Mouse (Mus musculus): ENCODE measurements at regions not wholly inside any gene's neighbourhood (a gene's known extent, or its start where the extent isn't known, plus 50 kb on each side); places are given as distances from the start of the nearest gene placed in this dataset.

- Histone ChIP-seq H3K4me1 (replicated peaks) (no peaks in the 10 kb centered on the region), H3K9me3 (no peaks in the 10 kb centered on the region), H3K4me2 (replicated peaks) (no peak overlapping the region), H3K36me3 (no peaks in the 10 kb centered on the region), H3K27ac (no peak overlapping the region), H3K27me3 (no peaks in the 10 kb centered on the region), H3K9ac (replicated peaks) (no peak overlapping the region), H3K4me3 (replicated peaks) (no peak overlapping the region)
- WGBS, result 74% methylated on average over 3 of the region's 3 CpGs
- no peak for ATAC-seq
Observed at GRCm38 (mm10) chr13:113500373-113500990, 117.9 kb downstream of the Snx18 start.

GRCm38 (mm10) chr13:113499079-113499710 lies 119.2 kb downstream of the Snx18 start:
- WGBS, result 90% methylated on average over 6 of the region's 6 CpGs
- H3K4me1 ChIP-seq (replicated peaks), result no peaks in the 10 kb centered on the region
- no peaks in the 10 kb centered on the region for H3K9me3 ChIP-seq
- no peak overlapping the region for H3K4me2 ChIP-seq (replicated peaks)
- no peak overlapping the region for H3K9ac ChIP-seq (replicated peaks)
- no peaks in the 10 kb centered on the region for H3K36me3 ChIP-seq
- no peaks in the 10 kb centered on the region for H3K27me3 ChIP-seq
- no peak overlapping the region for H3K4me3 ChIP-seq (replicated peaks)
- no peak for ATAC-seq
- H3K27ac ChIP-seq, result no peak overlapping the region

- H3K9me3 ChIP-seq, result no peaks in the 10 kb centered on the region
- no peaks in the 10 kb centered on the region for H3K36me3 ChIP-seq
- no peak overlapping the region for H3K27ac ChIP-seq
- H3K9ac ChIP-seq (replicated peaks), result no peak overlapping the region
- H3K27me3 ChIP-seq, result no peaks in the 10 kb centered on the region
- no peak overlapping the region for H3K4me3 ChIP-seq (replicated peaks)
- no peak overlapping the region for H3K4me2 ChIP-seq (replicated peaks)
- no peak for ATAC-seq
- no peaks in the 10 kb centered on the region for H3K4me1 ChIP-seq (replicated peaks)
- WGBS, result 64% methylated on average over 5 of the region's 5 CpGs
Observed at GRCm38 (mm10) chr13:113495595-113496285, 122.6 kb downstream of the Snx18 start.

- no peaks in the 10 kb centered on the region for H3K27me3 ChIP-seq
- 91% methylated on average over 3 of the region's 3 CpGs for WGBS
- H3K36me3 ChIP-seq, result no peaks in the 10 kb centered on the region
- no peak overlapping the region for H3K4me3 ChIP-seq (replicated peaks)
- no peaks in the 10 kb centered on the region for H3K9me3 ChIP-seq
- no peaks in the 10 kb centered on the region for H3K4me1 ChIP-seq (replicated peaks)
- no peak overlapping the region for H3K27ac ChIP-seq
- H3K4me2 ChIP-seq (replicated peaks), result no peak overlapping the region
- ATAC-seq, result no peak
- H3K9ac ChIP-seq (replicated peaks), result no peak overlapping the region
Observed at GRCm38 (mm10) chr13:113495136-113495535, 123.2 kb downstream of the Snx18 start.

- no peak overlapping the region for H3K4me3 ChIP-seq (replicated peaks)
- 88% methylated on average over 5 of the region's 5 CpGs for WGBS
- no peak overlapping the region for H3K9ac ChIP-seq (replicated peaks)
- H3K9me3 ChIP-seq, result no peaks in the 10 kb centered on the region
- H3K27ac ChIP-seq, result no peak overlapping the region
- no peaks in the 10 kb centered on the region for H3K27me3 ChIP-seq
- ATAC-seq, result no peak
- no peaks in the 10 kb centered on the region for H3K4me1 ChIP-seq (replicated peaks)
- H3K36me3 ChIP-seq, result no peaks in the 10 kb centered on the region
- H3K4me2 ChIP-seq (replicated peaks), result no peak overlapping the region
Observed at GRCm38 (mm10) chr13:113494688-113495087, 123.7 kb downstream of the Snx18 start.

GRCm38 (mm10) chr13:113489951-113490822 lies 128.2 kb downstream of the Snx18 start:
- WGBS, result 91% methylated on average over 6 of the region's 6 CpGs
- H3K27me3 ChIP-seq, result no peaks in the 10 kb centered on the region
- no peaks in the 10 kb centered on the region for H3K4me1 ChIP-seq (replicated peaks)
- H3K4me2 ChIP-seq (replicated peaks), result no peak overlapping the region
- no peak overlapping the region for H3K4me3 ChIP-seq (replicated peaks)
- H3K9ac ChIP-seq (replicated peaks), result no peak overlapping the region
- no peaks in the 10 kb centered on the region for H3K36me3 ChIP-seq
- ATAC-seq, result no peak
- no peak overlapping the region for H3K27ac ChIP-seq
- peaks cover 3% of the 10 kb centered on the region; the same call in 1 of the 2 replicates for H3K9me3 ChIP-seq

GRCm38 (mm10) chr13:113486368-113486955 lies 131.9 kb downstream of the Snx18 start:
- no peaks in the 10 kb centered on the region for H3K36me3 ChIP-seq
- peaks cover 3% of the 10 kb centered on the region; the same call in 1 of the 2 replicates for H3K9me3 ChIP-seq
- no peak for ATAC-seq
- no peak overlapping the region for H3K9ac ChIP-seq (replicated peaks)
- H3K4me1 ChIP-seq (replicated peaks), result no peaks in the 10 kb centered on the region
- H3K27me3 ChIP-seq, result no peaks in the 10 kb centered on the region
- H3K4me2 ChIP-seq (replicated peaks), result no peak overlapping the region
- WGBS, result 78% methylated on average over 6 of the region's 6 CpGs
- H3K4me3 ChIP-seq (replicated peaks), result no peak overlapping the region
- H3K27ac ChIP-seq, result no peak overlapping the region

- Histone ChIP-seq H3K27me3 (no peaks in the 10 kb centered on the region), H3K4me2 (replicated peaks) (no peak overlapping the region), H3K9me3 (peaks cover 3% of the 10 kb centered on the region; the same call in 1 of the 2 replicates), H3K36me3 (no peaks in the 10 kb centered on the region), H3K27ac (no peak overlapping the region), H3K4me3 (replicated peaks) (no peak overlapping the region), H3K4me1 (replicated peaks) (no peaks in the 10 kb centered on the region), H3K9ac (replicated peaks) (no peak overlapping the region)
- ATAC-seq, result no peak
- 89% methylated on average over 7 of the region's 7 CpGs for WGBS
Observed at GRCm38 (mm10) chr13:113485511-113485910, 132.9 kb downstream of the Snx18 start.

- H3K9ac ChIP-seq (replicated peaks), result no peak overlapping the region
- H3K4me3 ChIP-seq (replicated peaks), result no peak overlapping the region
- H3K27ac ChIP-seq, result no peak overlapping the region
- no peaks in the 10 kb centered on the region for H3K27me3 ChIP-seq
- no peak for ATAC-seq
- 81% methylated on average over 10 of the region's 10 CpGs for WGBS
- no peaks in the 10 kb centered on the region for H3K36me3 ChIP-seq
- peaks cover 3% of the 10 kb centered on the region; the same call in 1 of the 2 replicates for H3K9me3 ChIP-seq
- H3K4me2 ChIP-seq (replicated peaks), result no peak overlapping the region
- no peaks in the 10 kb centered on the region for H3K4me1 ChIP-seq (replicated peaks)
Observed at GRCm38 (mm10) chr13:113484159-113484762, 134.1 kb downstream of the Snx18 start.

GRCm38 (mm10) chr13:113482911-113483310 lies 135.5 kb downstream of the Snx18 start:
- Histone ChIP-seq H3K4me3 (replicated peaks) (no peak overlapping the region), H3K36me3 (no peaks in the 10 kb centered on the region), H3K4me1 (replicated peaks) (no peaks in the 10 kb centered on the region), H3K9ac (replicated peaks) (no peak overlapping the region), H3K9me3 (no peaks in the 10 kb centered on the region), H3K4me2 (replicated peaks) (no peak overlapping the region), H3K27ac (no peak overlapping the region), H3K27me3 (no peaks in the 10 kb centered on the region)
- 84% methylated on average over 1 of the region's 1 CpGs for WGBS
- ATAC-seq, result no peak

- Histone ChIP-seq H3K4me2 (replicated peaks) (no peak overlapping the region), H3K4me3 (replicated peaks) (no peak overlapping the region), H3K4me1 (replicated peaks) (no peaks in the 10 kb centered on the region), H3K36me3 (no peaks in the 10 kb centered on the region), H3K9me3 (no peaks in the 10 kb centered on the region), H3K27ac (no peak overlapping the region), H3K9ac (replicated peaks) (no peak overlapping the region), H3K27me3 (no peaks in the 10 kb centered on the region)
- ATAC-seq, result no peak
- 71% methylated on average over 5 of the region's 5 CpGs for WGBS
Observed at GRCm38 (mm10) chr13:113477901-113478510, 140.4 kb downstream of the Snx18 start.

All from midbrain, embryonic 13.5 days (tissue).